Mouse (Mus musculus) brain, embryonic 18.5 days (tissue): ENCODE data around the gene Thap11.

ENCODE experiments used
- DNase-seq: peaks from one replicate; pipeline ENCODE4 v3.0.0-alpha.2; 2012; ENCODE audit warnings: low read depth, low spot score

Gene Thap11

GRCm38 (mm10) chr8:105851651-105852143 lies 3.2 kb upstream of the Thap11 start:
- DNase-seq = peak; percentile 88

GRCm38 (mm10) chr8:105852146-105852729 lies 2.7 kb upstream of the Thap11 start:
- DNase-seq = no peak

- DNase-seq = no peak
Measured at GRCm38 (mm10) chr8:105853178-105853577, 1.8 kb upstream of the Thap11 start, which contains the start of gene Cenpt. Gene Cenpt, minus strand, starts transcription at chr8:105853278.

GRCm38 (mm10) chr8:105854303-105854702 lies 629 bp upstream of the Thap11 start:
- no peak for DNase-seq

- no peak for DNase-seq
Measured at GRCm38 (mm10) chr8:105855248-105856167, 576 bp downstream of the Thap11 start.

GRCm38 (mm10) chr8:105856168-105856835 lies 1.4 kb downstream of the Thap11 start:
- DNase-seq = no peak

- no peak for DNase-seq
Measured at GRCm38 (mm10) chr8:105858495-105858894, 3.6 kb downstream of the Thap11 start.

GRCm38 (mm10) chr8:105859314-105859713 lies 4.4 kb downstream of the Thap11 start:
- DNase-seq = no peak

GRCm38 (mm10) chr8:105860143-105860981 lies 5.4 kb downstream of the Thap11 start, which contains the start of gene Nutf2:
Gene Nutf2, plus strand, starts transcription at chr8:105860580.
- peak; percentile 91 for DNase-seq

- DNase-seq = no peak
Measured at GRCm38 (mm10) chr8:105861951-105862350, 7.0 kb downstream of the Thap11 start.

- no peak for DNase-seq
Measured at GRCm38 (mm10) chr8:105866364-105867029, 11.6 kb downstream of the Thap11 start.

GRCm38 (mm10) chr8:105874301-105874700 lies 19.4 kb downstream of the Thap11 start:
- no peak for DNase-seq

GRCm38 (mm10) chr8:105880754-105881520 lies 26.0 kb downstream of the Thap11 start, which contains the start of gene Edc4:
Gene Edc4, plus strand, starts transcription at chr8:105880881.
- no peak for DNase-seq

- DNase-seq = no peak
Measured at GRCm38 (mm10) chr8:105889756-105890465, 35.0 kb downstream of the Thap11 start.

GRCm38 (mm10) chr8:105890870-105891269 lies 35.9 kb downstream of the Thap11 start:
- no peak for DNase-seq

GRCm38 (mm10) chr8:105892432-105892831 lies 37.5 kb downstream of the Thap11 start:
- no peak for DNase-seq

- DNase-seq = no peak
Measured at GRCm38 (mm10) chr8:105893339-105893738, 38.4 kb downstream of the Thap11 start, which contains the start of gene Nrn1l. Gene Nrn1l, plus strand, starts transcription at chr8:105893567.

- DNase-seq = no peak
Measured at GRCm38 (mm10) chr8:105897801-105898480, 43.0 kb downstream of the Thap11 start.
